Mouse (Mus musculus): ENCODE measurements around the gene Svbp. TPM values are rescaled to one million over a fixed set of nuclear protein-coding genes. Genes with fewer than 3 reads are reported as not detected.
A peak's percentile ranks its signal among the peaks of the same experiment; 100 is the strongest.

The Svbp gene
- polyA plus RNA-seq, 1 experiment = 54.3 TPM

- Histone ChIP-seq H3K36me3 (replicated peaks; ENCODE audit: low read length) (peaks cover 7% of the 10 kb centered on the region), H3K27me3 (replicated peaks) (peaks cover 42% of the 10 kb centered on the region), H3K4me1 (peaks cover 15% of the 10 kb centered on the region), H3K9me3 (no peaks in the 10 kb centered on the region), H3K4me3 (replicated peaks) (no peak within 1 kb of the TSS)
- TF ChIP-seq FLI1 (IDR thresholded peaks at IDR 0.05; ENCODE audit: low read length) (no peak), GATA1 (IDR thresholded peaks at IDR 0.05; ENCODE audit: borderline replicate concordance, low read length) (no peak)
Measured at GRCm38 (mm10) chr4:119218169-119218568, 23.1 kb downstream of the Svbp start, which contains the start of gene Tmem269. TSS of gene Tmem269 (minus strand) at chr4:119218217.

DNA sequence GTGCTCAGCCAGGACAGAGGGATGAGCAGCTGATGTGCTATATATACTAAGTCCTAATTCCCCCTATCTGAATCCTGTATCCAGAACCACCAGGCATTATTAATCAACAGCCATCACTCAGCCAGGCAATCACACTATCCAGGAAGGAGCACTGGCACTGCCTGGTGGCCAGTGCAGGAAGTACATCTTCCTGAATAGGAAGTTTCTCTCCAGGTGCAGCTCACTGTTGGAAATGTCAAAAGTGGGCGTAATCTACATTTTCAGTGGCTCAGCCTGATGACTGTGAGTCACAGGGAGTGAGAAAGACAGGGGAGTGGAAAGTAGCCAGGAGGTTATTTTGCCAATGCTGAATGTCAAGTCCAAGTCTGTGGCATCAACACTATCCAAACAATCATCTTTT lies 28.6 kb downstream of the Svbp start:
- no peaks in the 10 kb centered on the region for H3K27me3 ChIP-seq (replicated peaks)
- H3K4me3 ChIP-seq (replicated peaks) = no peak overlapping the region
- no peaks in the 10 kb centered on the region for H3K9me3 ChIP-seq
- peaks cover 11% of the 10 kb centered on the region for H3K4me1 ChIP-seq
- peaks cover 58% of the 10 kb centered on the region for H3K36me3 ChIP-seq (replicated peaks; ENCODE audit: low read length)
- no peak for TF ChIP-seq GATA1 (IDR thresholded peaks at IDR 0.05; ENCODE audit: borderline replicate concordance, low read length)
- TF ChIP-seq FLI1 (IDR thresholded peaks at IDR 0.05; ENCODE audit: low read length) = no peak

DNA sequence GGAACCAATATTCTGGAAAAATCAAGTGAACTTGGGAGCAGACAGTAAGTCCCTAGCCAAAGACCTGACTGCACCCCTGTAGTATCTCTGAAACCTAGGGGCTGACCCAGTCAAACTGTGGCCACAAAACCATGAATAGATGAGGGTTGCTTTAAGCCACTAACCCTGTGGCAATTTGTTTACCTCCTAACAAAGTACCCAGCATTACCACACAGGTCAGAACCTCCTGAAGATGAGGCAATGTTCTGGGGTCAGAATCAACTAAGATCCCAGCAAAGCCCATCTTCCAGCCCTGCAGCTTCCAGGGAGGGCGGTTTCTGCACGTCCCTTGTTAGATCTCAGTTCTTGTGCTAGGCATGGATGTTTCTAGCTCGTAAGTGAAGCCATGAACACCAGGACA lies 29.4 kb downstream of the Svbp start:
- Histone ChIP-seq H3K4me1 (peaks cover 11% of the 10 kb centered on the region), H3K36me3 (replicated peaks; ENCODE audit: low read length) (peaks cover 62% of the 10 kb centered on the region), H3K4me3 (replicated peaks) (no peak overlapping the region), H3K9me3 (no peaks in the 10 kb centered on the region), H3K27me3 (replicated peaks) (no peaks in the 10 kb centered on the region)
- TF ChIP-seq FLI1 (IDR thresholded peaks at IDR 0.05; ENCODE audit: low read length) = no peak
- TF ChIP-seq GATA1 (IDR thresholded peaks at IDR 0.05; ENCODE audit: borderline replicate concordance, low read length) = no peak

- peaks cover 72% of the 10 kb centered on the region for H3K36me3 ChIP-seq (replicated peaks; ENCODE audit: low read length)
- H3K9me3 ChIP-seq = no peaks in the 10 kb centered on the region
- H3K27me3 ChIP-seq (replicated peaks) = no peaks in the 10 kb centered on the region
- H3K4me1 ChIP-seq = peaks cover 11% of the 10 kb centered on the region
- TF ChIP-seq GATA1 (IDR thresholded peaks at IDR 0.05; ENCODE audit: borderline replicate concordance, low read length) (no peak), FLI1 (IDR thresholded peaks at IDR 0.05; ENCODE audit: low read length) (no peak)
- no peak overlapping the region for H3K4me3 ChIP-seq (replicated peaks)
Measured at GRCm38 (mm10) chr4:119225719-119226118, 30.6 kb downstream of the Svbp start.

DNA sequence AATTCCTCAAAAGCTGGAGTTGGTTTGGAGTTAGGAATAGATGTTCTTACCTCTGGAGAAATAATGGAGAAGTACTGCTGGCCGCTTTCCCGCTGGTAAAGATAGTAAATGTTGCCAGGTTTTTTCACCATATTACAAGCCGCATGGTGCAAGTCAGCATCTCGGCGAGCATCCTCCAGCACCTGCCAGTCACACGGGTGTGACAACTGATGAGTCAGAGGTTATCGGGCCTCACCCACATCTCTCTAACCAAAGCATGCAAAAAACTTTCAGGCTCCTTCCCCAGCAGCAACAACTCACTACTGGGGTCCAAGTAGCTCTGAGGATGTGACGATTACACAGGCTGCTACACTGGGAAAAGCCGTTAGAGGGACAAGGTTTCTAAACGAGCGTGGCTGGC lies 31.6 kb downstream of the Svbp start:
- no peaks in the 10 kb centered on the region for H3K27me3 ChIP-seq (replicated peaks)
- peaks cover 15% of the 10 kb centered on the region for H3K4me1 ChIP-seq
- H3K36me3 ChIP-seq (replicated peaks; ENCODE audit: low read length) = peaks cover 72% of the 10 kb centered on the region
- H3K9me3 ChIP-seq = no peaks in the 10 kb centered on the region
- TF ChIP-seq FLI1 (IDR thresholded peaks at IDR 0.05; ENCODE audit: low read length) = no peak
- no peak for TF ChIP-seq GATA1 (IDR thresholded peaks at IDR 0.05; ENCODE audit: borderline replicate concordance, low read length)
- H3K4me3 ChIP-seq (replicated peaks) = no peak overlapping the region

GRCm38 (mm10) chr4:119232410-119233255 lies 37.5 kb downstream of the Svbp start, which contains the start of the genes AU022252 and P3h1:
TSS of gene AU022252 (minus strand) at chr4:119232712.
TSS of gene P3h1 (plus strand) at chr4:119232915.
- Histone ChIP-seq H3K4me3 (replicated peaks) (peak within 1 kb of the TSS; percentile 95), H3K4me1 (peaks cover 26% of the 10 kb centered on the region), H3K27me3 (replicated peaks) (no peaks in the 10 kb centered on the region), H3K36me3 (replicated peaks; ENCODE audit: low read length) (peaks cover 50% of the 10 kb centered on the region), H3K9me3 (no peaks in the 10 kb centered on the region)
- TF ChIP-seq FLI1 (IDR thresholded peaks at IDR 0.05; ENCODE audit: low read length) (no peak), GATA1 (IDR thresholded peaks at IDR 0.05; ENCODE audit: borderline replicate concordance, low read length) (no peak)

GRCm38 (mm10) chr4:119233256-119233901 lies 38.3 kb downstream of the Svbp start:
- no peak for TF ChIP-seq FLI1 (IDR thresholded peaks at IDR 0.05; ENCODE audit: low read length)
- TF ChIP-seq GATA1 (IDR thresholded peaks at IDR 0.05; ENCODE audit: borderline replicate concordance, low read length) = no peak
- Histone ChIP-seq H3K4me3 (replicated peaks) (peak overlapping the region; percentile 95), H3K27me3 (replicated peaks) (no peaks in the 10 kb centered on the region), H3K9me3 (no peaks in the 10 kb centered on the region), H3K4me1 (peaks cover 34% of the 10 kb centered on the region), H3K36me3 (replicated peaks; ENCODE audit: low read length) (peaks cover 50% of the 10 kb centered on the region)

DNA sequence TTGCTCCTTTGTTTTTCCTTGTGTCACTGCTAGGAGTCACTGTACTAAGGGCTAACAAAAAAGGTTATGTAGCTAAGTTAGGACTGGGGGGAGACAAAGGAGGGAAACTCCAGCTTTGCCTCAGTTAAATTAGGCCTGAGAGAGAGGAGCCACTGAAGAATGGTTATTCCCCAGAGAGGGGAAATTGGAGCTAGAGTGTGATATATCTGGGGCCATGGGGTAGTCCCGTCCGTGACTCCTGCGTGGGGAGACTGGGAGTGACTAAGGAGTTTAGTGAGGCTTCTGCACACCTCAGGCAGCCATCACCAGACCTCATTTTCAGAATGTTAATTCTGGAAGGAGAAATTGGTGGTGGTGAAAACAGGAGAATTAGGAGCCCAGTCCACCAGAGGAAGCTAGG lies 39.2 kb downstream of the Svbp start:
- no peaks in the 10 kb centered on the region for H3K27me3 ChIP-seq (replicated peaks)
- H3K36me3 ChIP-seq (replicated peaks; ENCODE audit: low read length) = peaks cover 48% of the 10 kb centered on the region
- H3K9me3 ChIP-seq = no peaks in the 10 kb centered on the region
- TF ChIP-seq FLI1 (IDR thresholded peaks at IDR 0.05; ENCODE audit: low read length) = no peak
- no peak for TF ChIP-seq GATA1 (IDR thresholded peaks at IDR 0.05; ENCODE audit: borderline replicate concordance, low read length)
- peaks cover 44% of the 10 kb centered on the region for H3K4me1 ChIP-seq
- H3K4me3 ChIP-seq (replicated peaks) = peak overlapping the region; percentile 95

DNA sequence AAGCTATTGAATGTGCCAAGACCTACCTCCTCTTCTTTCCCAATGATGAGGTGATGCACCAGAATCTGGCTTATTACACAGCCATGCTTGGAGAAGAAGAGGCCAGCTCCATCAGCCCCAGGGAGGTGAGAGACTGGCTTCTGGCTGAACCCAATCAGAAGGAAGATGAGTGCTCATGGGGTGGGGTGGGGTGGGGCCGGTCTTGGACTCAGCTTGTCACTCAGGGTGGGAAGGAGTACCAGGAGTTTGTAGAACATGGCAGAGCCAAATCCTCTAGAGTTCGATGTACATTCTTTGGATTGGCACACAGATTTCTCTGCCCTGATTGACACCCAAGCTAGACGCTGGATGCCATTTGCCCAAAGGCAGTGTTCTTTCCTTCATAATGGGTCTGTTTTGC lies 43.6 kb downstream of the Svbp start:
- peaks cover 55% of the 10 kb centered on the region for H3K4me1 ChIP-seq
- H3K9me3 ChIP-seq = no peaks in the 10 kb centered on the region
- H3K36me3 ChIP-seq (replicated peaks; ENCODE audit: low read length) = peaks cover 72% of the 10 kb centered on the region
- peak overlapping the region; percentile 87 for H3K4me3 ChIP-seq (replicated peaks)
- TF ChIP-seq GATA1 (IDR thresholded peaks at IDR 0.05; ENCODE audit: borderline replicate concordance, low read length) = no peak
- TF ChIP-seq FLI1 (IDR thresholded peaks at IDR 0.05; ENCODE audit: low read length) = no peak
- no peaks in the 10 kb centered on the region for H3K27me3 ChIP-seq (replicated peaks)

DNA sequence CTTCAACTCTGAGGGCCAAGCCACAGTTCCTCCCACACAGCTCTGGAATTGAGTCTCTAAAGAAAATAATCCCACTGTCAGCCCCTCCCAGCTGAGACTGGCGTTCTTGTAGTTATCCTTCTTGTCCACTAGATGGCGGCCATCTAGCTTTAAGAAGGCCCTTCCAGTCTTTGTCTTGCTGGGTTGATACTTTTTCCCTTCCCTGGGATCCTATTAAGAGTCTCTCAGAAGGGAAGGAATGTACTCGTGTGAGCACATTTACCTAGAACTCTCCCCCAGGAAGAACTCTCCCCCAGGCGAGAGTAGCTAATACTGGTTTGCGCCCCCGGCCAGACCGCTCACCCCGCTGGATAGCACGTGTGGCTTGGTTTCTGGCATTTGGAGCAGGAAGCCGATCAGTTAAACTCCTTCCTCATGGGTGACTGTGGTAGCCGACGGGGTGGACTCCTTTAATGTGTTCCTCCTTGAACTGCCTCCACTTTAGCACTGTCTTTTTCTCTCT lies 44.1 kb downstream of the Svbp start:
- TF ChIP-seq FLI1 (IDR thresholded peaks at IDR 0.05; ENCODE audit: low read length) = no peak
- 0 out of 3 replicates have a peak, but pooled peaks have one; percentile 19 for TF ChIP-seq GATA1 (IDR thresholded peaks at IDR 0.05; ENCODE audit: borderline replicate concordance, low read length)
- peaks cover 49% of the 10 kb centered on the region for H3K4me1 ChIP-seq
- H3K4me3 ChIP-seq (replicated peaks) = peak overlapping the region; percentile 87
- no peaks in the 10 kb centered on the region for H3K9me3 ChIP-seq
- H3K27me3 ChIP-seq (replicated peaks) = no peaks in the 10 kb centered on the region
- H3K36me3 ChIP-seq (replicated peaks; ENCODE audit: low read length) = peaks cover 77% of the 10 kb centered on the region
